Mouse (Mus musculus): ENCODE data around the gene Hs2st1.

The Hs2st1 gene

DNA sequence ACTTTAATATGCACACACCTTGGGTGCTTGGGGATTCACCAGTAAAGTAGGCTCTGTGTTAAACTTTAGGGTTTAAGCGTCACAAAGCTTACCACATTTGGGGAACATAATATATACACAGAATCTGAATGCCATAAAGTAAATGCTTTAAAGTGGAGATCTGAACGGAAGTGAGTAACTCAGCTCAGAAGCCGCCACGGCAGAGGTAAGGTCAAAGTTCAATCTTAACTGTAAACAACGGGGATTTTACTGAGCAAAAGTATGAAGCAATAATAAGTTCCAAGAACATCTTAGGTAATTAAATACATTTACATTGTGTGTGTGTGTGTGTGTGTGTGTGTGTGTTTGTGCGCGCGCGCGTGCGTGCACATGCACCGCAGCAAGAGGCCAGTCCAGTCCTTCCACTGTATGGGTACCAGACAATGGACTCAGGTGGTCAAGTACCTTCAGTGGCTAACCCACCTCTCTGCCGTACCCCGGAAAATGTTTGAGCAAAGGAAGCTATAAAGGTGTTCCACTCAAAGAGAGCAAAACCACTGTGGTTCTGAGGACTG, 123.8 kb downstream of the Hs2st1 start:
- DNase-seq (ENCODE audit: low spot score in 2 of 2): no peak

DNA sequence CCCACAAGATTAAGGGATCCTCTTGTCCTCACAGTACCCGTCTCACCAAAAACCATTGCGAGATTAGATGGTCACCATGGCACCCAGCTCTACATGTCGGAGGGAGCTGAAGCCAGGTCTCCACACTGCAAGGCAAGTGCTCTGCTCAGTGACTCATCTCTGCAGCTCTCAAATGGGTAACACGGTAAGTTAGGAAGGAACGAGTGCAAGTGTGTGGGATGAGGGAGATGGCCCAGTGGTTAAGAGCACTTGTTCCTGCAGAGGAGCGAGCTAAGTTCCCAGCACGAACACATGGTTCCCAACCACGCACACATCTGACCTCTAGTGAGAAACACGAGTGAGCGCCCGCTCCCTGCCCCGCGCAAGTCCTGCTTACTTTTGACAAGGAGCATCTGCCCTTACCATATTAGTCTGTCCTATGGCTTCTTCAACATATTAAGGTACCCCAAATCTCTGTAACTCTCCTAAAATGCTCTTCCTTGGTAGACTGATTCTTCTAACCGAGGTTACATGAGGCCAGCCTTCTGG, 132.0 kb downstream of the Hs2st1 start:
- DNase-seq (ENCODE audit: low spot score in 2 of 2): no peak

DNA sequence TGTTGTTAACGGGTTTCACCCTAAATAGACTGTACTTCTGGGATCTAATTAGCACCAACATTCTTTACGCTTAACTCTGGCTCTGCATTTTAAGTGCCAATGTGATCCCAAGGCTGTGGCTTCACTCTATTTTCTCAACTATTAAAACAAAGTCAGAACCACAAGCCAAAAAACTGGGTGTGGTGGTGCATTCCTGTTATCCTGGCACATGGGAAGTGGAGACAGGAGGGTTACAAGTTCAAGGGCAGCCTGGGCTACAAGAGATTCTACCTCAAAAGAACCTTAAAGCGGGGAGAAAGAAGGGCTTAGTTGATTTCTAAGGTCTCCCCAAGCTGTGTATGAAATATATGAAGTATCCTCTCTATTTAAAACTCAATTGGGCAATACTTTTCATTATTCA, 133.9 kb downstream of the Hs2st1 start:
- no peak for DNase-seq (ENCODE audit: low spot score in 2 of 2)

DNA sequence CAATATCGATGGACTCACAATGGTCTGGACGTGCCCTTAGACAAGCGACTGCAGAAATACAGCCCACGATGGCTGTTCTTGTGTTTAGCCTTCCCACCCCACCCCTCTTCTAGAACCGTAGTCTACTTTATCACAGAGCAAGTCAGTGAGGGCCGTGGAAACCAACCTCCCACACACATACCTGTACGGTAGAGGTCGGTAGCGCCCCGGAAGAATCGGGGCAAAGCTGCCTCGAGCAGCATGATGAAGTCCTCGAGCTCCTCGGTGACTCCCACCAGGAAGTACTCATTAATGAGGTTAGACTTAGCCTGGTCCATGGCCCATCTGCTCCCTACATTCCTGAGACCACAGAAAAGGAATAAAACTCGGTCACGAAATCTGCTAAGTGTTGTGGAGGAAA, 134.7 kb downstream of the Hs2st1 start:
- no peak for DNase-seq (ENCODE audit: low spot score in 2 of 2)

DNA sequence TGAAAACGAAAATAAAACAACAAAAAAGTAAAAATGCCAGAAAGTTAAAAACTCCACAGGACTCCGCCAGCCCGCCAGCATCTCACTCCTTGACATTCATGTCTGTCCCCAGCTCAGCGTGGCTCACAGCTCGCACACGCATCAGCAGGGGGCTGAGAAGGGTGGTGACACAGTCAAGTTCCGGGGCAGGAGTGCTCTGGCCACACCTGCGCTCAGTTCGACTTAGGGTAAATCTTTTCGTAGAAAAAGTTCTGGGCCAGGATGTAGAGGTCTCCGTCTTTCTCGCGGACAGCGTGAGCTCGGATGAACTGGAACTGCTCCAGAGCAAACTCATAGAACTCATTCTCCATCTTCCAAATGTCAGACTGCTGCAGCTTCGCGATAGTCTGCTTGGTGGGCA, 135.7 kb downstream of the Hs2st1 start:
- no peak for DNase-seq (ENCODE audit: low spot score in 2 of 2)

DNA sequence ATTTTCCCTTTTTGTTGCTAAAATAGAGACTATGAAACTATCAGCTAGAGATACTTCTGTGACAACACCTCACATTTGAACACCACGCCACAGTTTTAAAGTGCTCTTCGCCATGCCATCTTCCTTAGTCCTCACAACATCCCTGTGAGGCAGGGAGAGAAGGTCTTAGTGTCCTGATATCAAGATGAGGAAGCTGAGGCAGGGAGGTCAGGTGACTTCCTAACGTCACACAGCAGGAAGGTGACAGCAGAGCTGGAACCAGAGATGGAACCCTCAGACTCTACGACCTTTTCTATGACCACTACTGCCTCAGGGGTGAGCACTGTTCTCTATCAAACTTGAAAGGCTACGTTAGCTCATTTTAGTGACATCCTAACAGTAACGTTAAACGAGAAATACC, 136.9 kb downstream of the Hs2st1 start:
- no peak for DNase-seq (ENCODE audit: low spot score in 2 of 2)

DNA sequence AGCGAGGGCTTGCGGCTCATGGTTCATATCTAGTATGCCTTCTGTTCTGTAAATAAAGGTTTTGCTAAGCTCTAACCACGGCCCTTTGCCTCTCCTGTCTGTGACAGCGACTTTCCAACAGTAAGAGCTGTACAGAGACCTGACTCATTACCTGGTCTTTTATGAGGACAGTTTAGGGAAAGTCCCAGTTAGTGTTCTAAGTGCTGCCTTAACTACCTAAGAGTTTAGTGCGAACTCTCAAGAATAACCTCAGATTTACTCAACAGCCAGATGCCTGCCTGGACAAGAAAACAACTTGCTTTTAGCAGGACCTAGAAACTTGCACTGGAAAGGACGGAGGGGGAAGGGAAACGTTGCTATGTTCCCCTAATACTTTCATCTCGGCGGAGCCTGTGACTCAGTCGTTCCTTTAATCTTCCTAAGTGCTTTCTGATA, 137.8 kb downstream of the Hs2st1 start:
- no peak for DNase-seq (ENCODE audit: low spot score in 2 of 2)

DNA sequence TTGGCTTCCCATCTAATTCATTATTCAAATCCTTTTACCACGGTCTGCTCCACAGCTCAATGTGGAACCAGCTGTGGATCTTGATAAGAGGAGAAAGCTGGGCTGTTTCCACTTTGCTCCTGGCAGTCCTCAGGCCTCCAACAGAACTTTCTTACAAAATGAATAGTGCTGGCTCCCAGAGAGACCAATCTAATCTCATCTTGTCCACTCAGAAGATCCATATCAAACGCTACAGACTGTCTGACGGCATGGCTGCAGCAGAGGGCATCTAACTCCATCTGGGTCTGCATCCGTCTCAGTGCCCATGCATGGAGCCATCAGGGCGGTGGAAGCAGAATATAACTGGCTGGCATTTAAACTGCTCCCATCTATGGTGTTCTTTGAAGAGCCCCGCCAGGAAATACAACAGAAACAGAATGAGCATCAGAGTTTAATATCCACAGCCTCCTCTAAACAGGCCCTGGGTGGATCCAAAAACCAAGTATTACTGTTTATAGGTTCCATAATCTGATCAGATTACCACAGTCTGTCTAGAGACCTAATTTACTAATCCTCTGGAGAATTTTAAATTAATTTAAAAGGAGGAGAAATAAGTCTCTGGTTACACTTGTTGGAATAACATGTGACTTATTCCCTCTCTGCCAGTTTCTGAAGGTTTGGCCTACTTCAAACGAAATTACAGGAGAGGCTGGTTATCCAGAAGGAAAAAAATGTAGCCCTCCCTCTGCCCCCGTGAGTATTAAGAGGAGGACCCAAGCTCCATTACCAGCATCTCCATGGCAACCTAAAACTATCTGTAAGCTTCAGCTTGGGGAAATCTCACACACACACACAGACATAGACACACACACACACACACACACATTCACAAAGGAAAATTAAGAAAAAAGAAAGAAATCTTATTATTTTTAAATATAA, 141.2 kb downstream of the Hs2st1 start:
- no peak for DNase-seq (ENCODE audit: low spot score in 2 of 2)

DNA sequence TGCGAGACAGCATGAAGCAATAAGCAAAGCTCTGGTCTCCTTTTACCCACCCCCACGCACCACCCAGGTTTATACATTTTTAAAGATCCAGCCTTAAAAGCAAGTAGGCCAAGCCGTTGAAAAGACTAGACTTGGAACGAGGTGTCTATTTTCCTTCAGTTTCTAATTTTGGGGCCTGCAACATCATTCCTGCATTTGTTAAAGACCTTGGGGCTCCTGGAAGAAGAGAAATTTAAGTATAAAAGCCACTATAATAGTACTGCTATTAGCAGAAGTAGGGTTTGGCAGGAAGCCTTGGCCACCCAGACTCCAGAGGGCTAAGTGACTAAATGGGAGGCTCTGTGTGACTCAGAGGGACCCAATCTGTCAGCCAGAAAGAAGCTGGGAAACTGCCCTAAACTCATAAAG, 144.9 kb downstream of the Hs2st1 start:
- no peak for DNase-seq (ENCODE audit: low spot score in 2 of 2)

DNA sequence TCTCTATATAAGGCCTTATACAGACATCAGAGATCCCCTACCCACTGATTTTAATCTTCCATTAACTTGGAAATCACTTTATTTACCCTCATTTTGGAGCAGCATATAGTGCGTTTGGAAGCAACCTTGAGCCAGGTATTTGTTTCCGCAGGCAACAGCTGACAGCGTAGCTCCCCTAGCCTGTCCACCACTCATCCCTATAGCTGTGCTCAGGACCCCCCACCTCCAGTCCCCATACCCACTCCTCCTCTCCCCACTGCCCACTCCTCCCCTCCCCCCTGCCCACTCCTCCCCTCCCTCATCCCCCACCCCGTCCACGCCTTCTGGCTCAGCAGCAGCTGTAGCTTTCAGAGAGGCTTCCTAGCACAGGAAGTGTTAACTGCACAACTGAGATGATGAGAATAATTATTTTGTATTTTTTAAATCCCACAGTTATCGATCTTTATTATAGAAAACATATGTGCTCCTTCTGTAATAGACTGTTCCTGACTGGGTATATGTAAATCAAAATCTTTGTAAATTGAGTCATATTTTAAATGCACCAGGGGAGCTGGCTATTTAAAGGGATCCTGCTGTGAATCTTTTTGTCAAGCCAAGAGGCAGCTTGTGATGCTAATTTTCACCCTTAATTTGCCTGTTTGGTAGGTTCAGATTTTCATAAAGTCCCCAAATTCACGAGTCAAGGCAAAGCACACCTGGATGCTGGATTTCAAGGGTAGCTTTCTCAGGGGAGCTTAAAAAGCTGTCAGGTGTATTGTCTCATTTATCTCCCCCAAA, 148.4 kb downstream of the Hs2st1 start:
- DNase-seq (ENCODE audit: low spot score in 2 of 2): no peak

DNA sequence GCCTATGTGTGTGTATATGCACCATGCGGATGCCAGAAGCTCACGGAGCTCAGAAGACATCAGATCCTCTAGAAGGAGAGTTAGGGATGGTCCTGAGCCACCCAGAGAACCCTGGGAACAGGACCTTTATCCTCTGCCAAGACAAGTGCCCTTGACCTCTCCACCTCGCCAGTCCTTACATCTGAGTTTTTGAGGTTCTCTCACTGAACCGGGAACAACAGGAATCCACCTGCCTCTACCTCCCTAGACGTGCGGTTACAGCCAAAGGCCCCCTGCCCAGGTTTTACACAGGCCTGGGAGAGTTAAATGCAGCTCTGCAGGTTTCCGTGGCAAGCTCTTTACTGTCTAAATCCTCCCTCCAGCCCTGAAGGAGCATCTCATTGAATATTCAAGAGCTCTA, 156.2 kb downstream of the Hs2st1 start:
- no peak for DNase-seq (ENCODE audit: low spot score in 2 of 2)

DNA sequence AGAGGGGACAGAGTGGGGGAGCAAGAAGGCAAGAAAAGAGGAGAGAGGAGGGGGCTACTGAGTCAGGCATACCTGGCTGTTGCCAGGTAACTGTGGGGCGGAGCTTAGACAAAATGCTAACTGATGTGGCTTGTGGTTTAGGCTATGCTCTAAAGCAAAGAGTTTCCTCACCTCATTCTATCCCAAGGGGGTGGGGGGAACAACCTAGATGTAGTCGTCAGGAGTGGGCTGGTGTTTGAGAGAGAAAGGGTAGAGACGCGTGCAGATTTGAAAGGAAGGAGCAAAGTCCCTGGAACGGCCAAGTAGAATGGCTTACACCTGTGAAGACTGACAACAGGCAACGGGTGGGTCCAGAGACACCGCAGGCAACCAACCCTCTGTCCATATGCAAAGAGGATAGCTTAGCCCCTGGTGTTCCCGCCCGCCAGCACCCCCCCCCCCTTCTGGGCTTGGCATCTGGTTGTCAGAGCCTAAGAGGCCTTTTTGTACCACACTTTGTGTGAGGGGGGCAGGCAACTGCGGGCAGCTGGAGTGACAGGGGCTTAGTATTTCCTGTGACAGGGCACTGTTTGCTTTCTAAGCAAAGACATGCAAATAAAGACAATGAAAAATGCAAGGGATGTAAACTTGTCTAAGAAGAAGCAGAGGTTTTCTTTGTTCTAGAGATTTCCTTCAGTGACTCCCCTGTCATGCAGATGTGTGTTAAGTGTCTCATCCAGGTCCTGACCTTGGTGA, 157.3 kb downstream of the Hs2st1 start:
- DNase-seq (ENCODE audit: low spot score in 2 of 2): no peak

DNA sequence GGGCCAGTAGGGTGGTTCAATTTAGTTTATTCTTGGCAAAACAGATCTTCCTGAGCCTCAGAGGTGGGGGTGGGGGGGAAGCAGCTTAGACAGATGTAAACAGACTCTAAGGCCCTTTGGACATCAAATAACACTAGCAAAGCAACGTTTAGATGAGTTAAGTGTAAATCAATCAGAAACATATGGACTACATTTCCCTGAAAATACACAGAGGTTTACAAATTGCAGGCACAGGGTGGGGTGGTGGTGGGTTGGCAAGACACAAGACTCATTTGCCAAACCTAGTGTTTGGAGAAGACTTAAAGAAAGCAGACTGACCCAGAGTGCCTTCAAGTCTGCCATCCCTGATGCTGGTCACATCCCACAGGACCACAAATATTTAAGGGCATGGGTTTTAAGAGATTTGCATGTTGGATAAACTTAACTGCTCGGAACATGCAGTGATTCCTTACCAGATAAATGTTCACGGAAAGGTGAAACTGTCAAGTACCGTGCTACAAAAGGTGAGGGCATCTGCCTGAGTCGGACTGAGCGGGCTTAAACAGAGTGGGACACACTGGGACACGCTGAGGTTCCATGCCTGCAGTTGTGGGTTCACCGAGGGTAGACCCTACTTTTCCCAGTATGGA, 158.2 kb downstream of the Hs2st1 start:
- no peak for DNase-seq (ENCODE audit: low spot score in 2 of 2)

DNA sequence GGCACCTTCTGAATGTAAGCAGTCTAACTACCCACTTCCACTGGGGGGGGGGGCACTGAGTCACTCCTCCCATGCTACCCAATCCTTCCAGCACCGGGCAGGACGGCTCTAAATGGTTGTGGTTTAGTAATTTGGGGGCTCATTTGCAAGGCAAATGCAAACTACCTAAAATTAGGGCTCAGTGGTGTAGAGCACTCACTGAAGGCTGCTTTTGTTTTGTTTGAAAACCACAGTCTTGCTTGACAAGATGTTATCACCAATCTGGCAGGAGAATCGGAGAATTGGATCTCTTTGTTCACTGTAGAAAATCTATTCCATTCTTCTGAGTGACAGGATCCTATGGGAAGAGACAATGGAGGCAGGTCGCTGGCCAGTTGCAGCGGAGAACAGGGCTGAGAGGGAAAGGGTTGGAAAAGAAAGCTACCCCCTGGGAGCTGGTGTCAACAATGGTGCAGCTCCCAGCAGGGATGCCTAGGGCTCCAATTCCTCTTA, 158.9 kb downstream of the Hs2st1 start:
- DNase-seq (ENCODE audit: low spot score in 2 of 2): no peak

DNA sequence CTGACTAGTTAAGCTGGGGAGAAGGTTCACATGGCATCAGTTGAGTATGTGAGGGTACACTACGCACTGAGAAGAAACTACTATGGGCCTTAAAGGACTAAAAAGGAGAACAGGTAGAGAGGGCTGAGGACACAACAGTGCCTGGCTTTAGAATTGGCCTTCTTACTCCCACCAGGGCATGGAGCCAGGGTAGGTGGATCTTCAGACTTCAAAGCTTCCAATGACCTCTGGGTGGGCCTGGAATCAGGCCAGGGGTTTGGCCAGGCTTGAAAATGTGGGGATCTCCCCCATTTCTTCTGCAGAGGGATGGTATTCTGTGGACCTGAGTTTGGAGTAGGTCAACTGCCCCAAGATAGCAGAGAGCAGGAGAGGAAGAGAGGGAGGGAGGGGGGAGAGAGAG, 161.0 kb downstream of the Hs2st1 start:
- no peak for DNase-seq (ENCODE audit: low spot score in 2 of 2)

DNA sequence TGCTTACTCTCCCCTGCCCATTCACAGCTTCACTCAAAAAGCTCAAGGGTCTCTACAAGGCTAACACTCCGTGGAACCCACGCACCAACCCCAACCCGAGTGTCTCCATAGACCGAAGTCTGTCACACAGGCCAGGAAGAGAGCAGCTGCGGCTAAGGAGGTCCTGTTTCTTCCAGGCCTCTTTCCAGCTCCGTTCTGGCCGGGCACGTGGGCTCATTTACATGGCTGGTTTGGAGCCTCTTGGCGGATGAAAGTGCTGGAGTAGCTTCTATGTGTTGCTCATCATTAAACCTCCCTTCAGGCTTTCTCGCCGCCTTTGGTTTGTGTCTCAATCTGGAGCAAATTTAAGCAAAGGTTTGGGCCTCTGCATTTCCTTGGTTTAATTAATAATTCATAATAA, 164.7 kb downstream of the Hs2st1 start:
- no peak for DNase-seq (ENCODE audit: low spot score in 2 of 2)

DNA sequence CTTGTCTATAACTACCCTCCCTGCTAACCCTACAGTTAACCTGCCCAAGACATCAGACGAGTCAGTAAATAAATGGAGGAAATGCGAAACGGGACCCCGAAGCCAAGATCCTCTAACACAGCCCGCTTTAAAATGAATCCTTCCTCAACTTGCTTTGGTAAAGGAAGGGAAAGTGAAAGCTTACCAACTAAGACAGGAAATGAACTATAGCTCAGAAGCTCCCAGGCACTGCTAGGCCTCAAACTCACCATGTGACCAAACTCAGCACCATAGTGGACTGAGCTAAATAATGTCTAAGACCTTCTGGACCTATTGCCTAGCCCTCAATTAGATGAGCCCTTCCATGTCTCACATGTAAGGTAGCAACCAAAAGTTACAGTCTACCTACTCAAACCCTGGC, 168.7 kb downstream of the Hs2st1 start:
- DNase-seq (ENCODE audit: low spot score in 2 of 2): peak; percentile 10 to 29

DNA sequence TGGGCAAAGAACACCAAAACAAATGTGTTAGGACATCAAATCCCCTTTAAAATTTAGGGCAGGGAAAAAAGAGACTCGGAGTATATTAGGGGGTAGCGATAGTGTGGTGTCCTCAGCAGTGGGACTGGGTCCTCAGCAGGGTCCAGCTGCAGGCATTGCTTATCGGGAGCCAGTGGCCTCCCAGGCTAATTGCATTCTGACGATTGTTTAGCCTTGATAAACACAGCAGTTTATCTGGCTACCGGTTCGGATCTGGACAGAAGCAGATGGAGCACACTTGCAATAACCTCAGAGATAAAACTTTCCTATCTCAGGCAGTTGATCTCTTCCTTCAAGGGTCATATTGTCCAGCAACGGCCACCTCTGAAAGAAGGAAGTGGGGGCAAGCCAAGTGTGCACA, 169.1 kb downstream of the Hs2st1 start:
- no peak for DNase-seq (ENCODE audit: low spot score in 2 of 2)

DNA sequence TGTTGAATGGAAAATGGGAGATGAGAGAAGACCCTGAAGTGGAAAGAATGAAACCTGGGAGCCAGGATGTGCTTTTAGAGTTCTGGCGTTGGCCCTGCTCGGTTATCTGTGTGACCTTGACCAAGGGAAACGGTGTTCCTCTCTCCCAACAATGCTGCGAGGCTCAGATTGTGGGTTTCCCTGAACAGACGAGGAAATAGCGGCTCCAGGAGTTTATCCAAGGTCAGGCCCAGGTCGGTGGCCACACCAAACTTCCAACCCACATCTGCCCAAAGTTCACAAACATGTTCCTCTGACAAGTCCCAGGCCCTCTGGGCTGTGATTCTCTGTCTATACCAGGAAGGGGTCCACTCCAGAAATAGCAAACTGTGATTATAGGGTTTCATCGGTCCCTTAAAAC, 169.6 kb downstream of the Hs2st1 start:
- DNase-seq (ENCODE audit: low spot score in 2 of 2): no peak

DNA sequence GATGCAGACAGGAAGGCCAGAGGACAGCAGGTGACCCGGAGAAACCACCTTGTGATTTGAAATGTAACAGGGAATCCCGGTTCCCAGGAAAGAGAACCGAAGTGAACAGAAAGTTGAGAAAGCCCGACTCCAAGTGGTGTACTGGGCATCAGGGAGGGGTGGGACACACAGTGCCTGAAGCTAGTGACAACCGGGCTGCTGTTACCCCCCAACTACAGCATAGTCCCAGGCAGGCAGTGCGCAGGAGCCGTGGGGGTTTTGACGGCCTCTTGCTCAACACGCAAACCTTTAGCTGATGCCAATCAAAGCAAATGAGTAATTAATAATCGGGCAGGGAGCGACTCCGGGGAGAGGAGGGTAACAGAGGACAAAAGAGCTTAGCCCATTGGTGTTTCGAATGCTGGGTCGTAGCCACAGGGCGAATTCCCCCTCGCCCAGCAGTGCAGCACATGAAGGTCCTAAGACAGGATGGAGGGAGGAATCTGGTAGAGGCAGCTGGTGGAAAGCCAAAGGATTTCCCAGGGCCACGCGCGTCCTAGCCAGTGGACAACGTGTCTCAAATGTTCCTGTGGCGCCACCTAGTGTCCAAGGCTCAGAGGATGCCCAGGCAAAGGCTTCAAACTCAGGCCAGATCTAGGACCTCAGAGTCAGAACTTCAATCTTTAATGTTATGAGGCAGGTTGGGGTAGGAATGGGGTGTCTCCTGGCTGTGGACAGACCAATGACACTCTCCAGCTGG, 170.5 kb downstream of the Hs2st1 start:
- peak; percentile 76 for DNase-seq (ENCODE audit: low spot score in 2 of 2)

Measured in natural killer cell, adult 2 months (primary cell).